Mouse (Mus musculus) MN1 (cell line): ENCODE measurements around the gene Foxc1.
A peak's percentile ranks its signal among the peaks of the same experiment; 100 is the strongest.

Experiments
- DNase-seq: peaks from one replicate; pipeline ENCODE4 v3.0.0-alpha.2; 2016; ENCODE audit warnings: low spot score

The Foxc1 gene

GRCm38 (mm10) chr13:31806428-31806832 is at the start of gene Foxc1:
Gene Foxc1 (plus strand): TSS chr13:31806633.
- peak; percentile 92 for DNase-seq

- DNase-seq, result no peak
These were observed 46.0 kb upstream of the Foxc1 start for GRCm38 (mm10) chr13:31760411-31760810.

GRCm38 (mm10) chr13:31761057-31761456 is 45.4 kb upstream of the Foxc1 start:
- DNase-seq, result no peak

- DNase-seq, result no peak
These were observed 42.0 kb upstream of the Foxc1 start for GRCm38 (mm10) chr13:31764419-31764818.

- DNase-seq, result no peak
These were observed 40.9 kb upstream of the Foxc1 start for GRCm38 (mm10) chr13:31765564-31765963.

GRCm38 (mm10) chr13:31772882-31773281 is 33.6 kb upstream of the Foxc1 start:
- no peak for DNase-seq

GRCm38 (mm10) chr13:31775762-31776161 is 30.7 kb upstream of the Foxc1 start:
- no peak for DNase-seq

GRCm38 (mm10) chr13:31779281-31779981 is 27.0 kb upstream of the Foxc1 start:
- no peak for DNase-seq

GRCm38 (mm10) chr13:31780299-31780698 is 26.1 kb upstream of the Foxc1 start:
- no peak for DNase-seq

GRCm38 (mm10) chr13:31782063-31782462 is 24.4 kb upstream of the Foxc1 start:
- DNase-seq, result no peak

GRCm38 (mm10) chr13:31784757-31785156 is 21.7 kb upstream of the Foxc1 start:
- no peak for DNase-seq

GRCm38 (mm10) chr13:31792480-31793132 is 13.8 kb upstream of the Foxc1 start:
- DNase-seq, result peak; percentile 78

- DNase-seq, result no peak
These were observed 13.3 kb upstream of the Foxc1 start for GRCm38 (mm10) chr13:31793163-31793562.

- no peak for DNase-seq
These were observed 9.1 kb upstream of the Foxc1 start for GRCm38 (mm10) chr13:31797346-31797745.

GRCm38 (mm10) chr13:31798075-31798474 is 8.4 kb upstream of the Foxc1 start:
- no peak for DNase-seq

- DNase-seq, result peak; percentile 52
These were observed 5.6 kb upstream of the Foxc1 start for GRCm38 (mm10) chr13:31800581-31801576.

- no peak for DNase-seq
These were observed 4.6 kb upstream of the Foxc1 start for GRCm38 (mm10) chr13:31801703-31802305.

GRCm38 (mm10) chr13:31802447-31802846 is 4.0 kb upstream of the Foxc1 start:
- no peak for DNase-seq

GRCm38 (mm10) chr13:31803166-31804093 is 3.0 kb upstream of the Foxc1 start:
- no peak for DNase-seq

- no peak for DNase-seq
These were observed 1.9 kb upstream of the Foxc1 start for GRCm38 (mm10) chr13:31804571-31804970.
